Mouse (Mus musculus): ENCODE measurements around the gene Pfn4.
"Not testable (repeated sequence)": the region's sequence is repeated elsewhere in the genome, so short reads cannot be mapped to it uniquely, and the experiment has no call there.

The Pfn4 gene

DNA sequence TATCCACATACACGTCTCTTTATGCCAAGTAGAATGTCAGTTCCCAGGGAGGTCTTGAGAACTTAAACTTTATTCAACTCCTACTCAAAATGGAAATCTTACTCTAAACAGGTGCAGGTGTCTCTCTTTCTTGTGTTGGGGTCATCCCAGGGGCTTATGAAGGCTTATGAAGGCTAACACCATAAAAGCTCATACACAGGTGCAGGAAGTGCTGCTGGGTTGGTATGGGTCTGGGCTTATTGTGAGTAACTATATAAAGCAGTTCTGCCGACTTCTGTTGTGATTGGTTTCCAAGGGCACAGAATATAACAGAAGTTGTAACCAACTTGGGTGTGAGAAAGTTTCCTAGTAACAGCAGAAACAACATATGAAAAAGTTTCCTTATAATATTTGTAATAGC, 15.6 kb downstream of the Pfn4 start:
- DNase-seq (ENCODE audit: low spot score in 2 of 2), result no peak

DNA sequence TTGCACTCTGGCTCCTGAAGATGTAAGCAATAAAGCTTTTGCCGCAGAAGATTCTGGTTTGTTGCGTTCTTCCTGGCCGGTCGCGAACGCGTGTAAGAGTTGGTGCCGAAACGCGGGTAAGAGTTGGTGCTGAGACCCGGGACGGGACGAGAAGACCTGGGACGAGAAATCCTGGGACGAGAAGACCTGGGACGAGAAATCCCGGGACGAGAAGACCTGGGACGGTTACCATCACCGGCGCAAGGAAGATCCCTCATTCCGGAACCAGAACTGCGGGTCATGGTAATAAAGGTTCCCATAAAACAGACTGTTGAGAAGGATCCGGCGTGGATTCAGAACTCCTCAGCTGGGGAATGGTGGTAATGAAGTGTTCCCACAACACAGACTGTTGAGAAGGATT, 19.3 kb downstream of the Pfn4 start:
- DNase-seq (ENCODE audit: low spot score in 2 of 2), result not testable (repeated sequence)

DNA sequence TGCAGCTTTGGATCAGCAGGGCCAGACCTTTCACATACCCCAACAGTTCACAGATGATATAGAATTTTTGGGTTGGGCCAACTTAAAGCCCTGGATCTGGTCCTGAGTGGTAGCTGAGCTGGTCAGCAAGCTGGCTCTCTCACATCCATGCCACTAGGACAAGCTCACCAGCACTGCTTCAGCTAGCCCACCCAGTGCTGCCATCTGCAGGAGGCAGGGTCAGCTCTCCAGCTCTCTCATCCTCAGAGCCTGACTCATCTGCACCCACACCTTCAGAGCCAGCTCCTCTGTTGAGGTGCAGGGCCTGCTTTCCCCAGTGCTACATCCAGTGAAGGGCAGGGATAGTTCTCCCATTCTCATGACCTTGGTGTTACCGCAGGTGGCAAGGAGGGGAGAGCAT, 24.9 kb downstream of the Pfn4 start:
- DNase-seq (ENCODE audit: low spot score in 2 of 2), result peak in 1 of 2 experiments; percentile 9

DNA sequence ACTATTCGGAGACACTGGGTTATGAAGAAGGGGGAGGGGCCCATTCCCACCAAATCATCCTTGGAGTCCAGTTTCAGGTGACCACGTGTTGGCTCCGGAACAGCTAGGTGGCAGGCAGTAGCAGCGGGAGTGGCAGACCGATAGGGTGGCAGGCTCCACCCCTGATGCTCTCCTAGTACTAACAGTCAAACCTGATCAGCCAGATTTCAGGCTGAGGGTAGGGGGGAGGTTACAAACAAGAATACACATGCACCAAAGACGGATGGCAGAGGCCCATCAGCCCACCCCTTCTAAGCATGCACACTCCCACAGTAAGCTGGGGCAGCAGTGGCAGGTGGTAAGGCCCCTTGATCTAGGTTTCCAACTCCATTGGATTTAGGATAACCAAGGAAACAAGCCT, 28.6 kb downstream of the Pfn4 start:
- DNase-seq (ENCODE audit: low spot score in 2 of 2), result not testable (repeated sequence)

GRCm38 (mm10) chr12:4811036-4811435, 42.2 kb downstream of the Pfn4 start:
- DNase-seq (ENCODE audit: low spot score in 2 of 2), result no peak

DNA sequence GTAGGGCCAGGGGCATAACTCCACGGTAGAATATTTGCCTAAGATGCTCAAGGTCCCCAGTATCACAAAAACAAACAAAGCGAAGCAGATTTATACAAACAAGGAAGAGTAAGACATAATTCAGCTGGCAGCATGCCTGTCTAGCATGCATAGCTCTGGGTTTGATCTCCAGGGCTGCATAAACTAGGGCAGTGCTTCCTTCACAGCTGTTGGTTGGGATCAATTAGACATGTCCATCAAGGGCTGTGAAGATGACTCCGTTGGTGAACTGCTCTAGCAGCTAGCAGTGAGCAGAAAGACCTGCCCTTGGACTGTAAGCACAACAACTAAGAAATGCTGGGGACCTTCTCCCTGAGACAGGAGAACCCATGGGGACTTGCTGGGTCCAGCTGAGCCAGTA, 42.9 kb downstream of the Pfn4 start:
- DNase-seq (ENCODE audit: low spot score in 2 of 2), result no peak

- no peak for DNase-seq (ENCODE audit: low spot score in 2 of 2)
These were observed 44.8 kb downstream of the Pfn4 start for GRCm38 (mm10) chr12:4813636-4814035.

DNA sequence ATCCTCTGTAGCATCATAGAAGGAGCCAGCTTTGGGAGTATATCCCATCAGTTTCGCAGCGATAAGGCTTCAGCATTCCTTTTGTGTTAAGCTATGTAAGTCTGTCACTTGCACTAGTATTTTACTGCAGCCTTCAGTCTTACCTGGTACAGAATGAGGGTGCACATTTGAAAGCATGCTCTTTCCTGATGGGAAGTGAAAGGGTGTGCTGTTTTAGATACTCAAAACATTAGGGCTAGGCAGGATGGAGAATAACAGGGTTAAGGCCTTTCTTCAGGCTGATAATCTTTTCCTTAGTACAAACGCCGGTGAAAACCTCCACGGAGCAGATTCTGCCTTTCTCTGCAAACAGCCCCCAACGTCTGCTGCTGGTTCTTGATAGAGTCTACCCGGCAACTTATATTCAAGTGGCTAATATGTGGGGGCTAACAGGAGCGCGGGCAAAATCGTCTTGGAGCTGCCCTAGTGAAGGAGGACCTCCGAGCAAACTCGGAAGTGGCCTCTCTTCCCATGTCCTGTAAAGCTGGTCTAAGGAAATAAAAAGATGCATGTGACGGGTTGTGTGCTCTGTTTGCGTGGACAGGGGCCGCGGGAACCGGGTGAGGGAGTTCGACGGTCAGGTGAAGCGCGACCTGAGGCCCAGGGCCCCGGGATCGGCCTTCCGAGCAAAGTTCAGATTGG, 48.0 kb downstream of the Pfn4 start:
- DNase-seq (ENCODE audit: low spot score in 2 of 2), result no peak

- peak; percentile 89 to 94 for DNase-seq (ENCODE audit: low spot score in 2 of 2)
These were observed 48.7 kb downstream of the Pfn4 start, which contains the start of gene Sf3b6 for GRCm38 (mm10) chr12:4817361-4818101. Sf3b6 (plus strand) TSS chr12:4817544.

DNA sequence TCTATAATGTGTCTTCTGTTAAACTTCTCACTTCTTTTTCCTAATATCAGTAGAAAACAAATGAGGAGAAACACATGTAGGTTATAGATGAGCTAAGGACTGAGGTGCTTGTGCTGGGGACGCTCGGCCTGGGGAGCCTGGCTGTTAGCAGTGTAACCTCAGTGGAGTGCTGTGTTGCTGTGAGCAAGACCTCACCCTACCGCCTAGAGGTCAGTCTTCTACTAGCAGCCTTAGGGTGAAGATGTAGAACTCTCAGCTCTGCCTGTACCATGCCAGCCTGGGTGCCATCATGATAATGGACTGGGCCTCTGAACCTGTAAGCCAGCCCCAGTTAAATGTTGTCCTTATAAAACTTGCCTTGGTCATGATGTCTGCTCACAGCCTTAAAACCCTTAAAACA, 58.4 kb downstream of the Pfn4 start:
- no peak for DNase-seq (ENCODE audit: low spot score in 2 of 2)
